Mouse (Mus musculus): ENCODE measurements around the gene Asprv1. TPM values are rescaled to one million over a fixed set of nuclear protein-coding genes. Genes with fewer than 3 reads are reported as not detected.

Gene Asprv1
- total RNA-seq, 1 experiment: 0.71 TPM

DNA sequence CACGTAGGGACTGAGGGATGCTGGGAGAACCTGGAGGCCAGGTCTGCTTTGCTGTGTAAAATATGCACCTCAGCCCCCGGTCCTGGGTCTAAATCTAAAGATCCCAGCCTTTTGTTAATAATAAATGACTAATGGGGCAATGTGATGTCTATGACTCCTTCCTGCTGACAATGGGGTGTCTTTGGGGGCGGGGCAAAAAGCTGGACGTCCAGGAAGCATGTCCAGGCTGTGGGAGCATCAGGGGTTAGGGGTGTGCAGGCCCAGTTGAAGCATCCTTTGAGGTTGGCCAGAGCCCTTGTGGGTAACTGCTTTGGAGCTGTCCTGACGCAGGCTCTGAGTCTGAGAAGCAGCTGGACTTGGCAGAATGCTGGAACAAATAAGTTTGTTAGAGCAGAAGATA is 41.9 kb upstream of the Asprv1 start:
- no peak overlapping the region for H3K27ac ChIP-seq (ENCODE audit: insufficient read depth, low read depth, low read length, poor library complexity, severe bottlenecking)
- TF ChIP-seq ZNF384 (IDR thresholded peaks at IDR 0.05; ENCODE audit: low read depth, low read length) (no peak), MAFK (IDR thresholded peaks at IDR 0.05; ENCODE audit: insufficient read depth, low read depth, low read length) (no peak), ZC3H11A (IDR thresholded peaks at IDR 0.05; ENCODE audit: borderline replicate concordance, low read depth, low read length) (no peak), HCFC1 (IDR thresholded peaks at IDR 0.05; ENCODE audit: borderline replicate concordance, insufficient read depth, low read length) (no peak), CHD2 (IDR thresholded peaks at IDR 0.05; ENCODE audit: low read depth, low read length) (no peak)
- H3K9me3 ChIP-seq (ENCODE audit: control insufficient read depth, insufficient read depth, low read depth, low read length): no peaks in the 10 kb centered on the region
- H3K36me3 ChIP-seq (ENCODE audit: control insufficient read depth, insufficient read depth, low read length, poor library complexity, severe bottlenecking): no peaks in the 10 kb centered on the region
- DNase-seq (ENCODE audit: low read depth, low spot score): no peak
- H3K4me3 ChIP-seq (ENCODE audit: insufficient read depth in 1 of 2, low read depth in 1 of 2, low read length in 2 of 2, poor library complexity in 1 of 2, severe bottlenecking in 1 of 2): no peak overlapping the region
- H3K9ac ChIP-seq (ENCODE audit: insufficient read depth, low read depth, low read length, poor library complexity, severe bottlenecking): no peak overlapping the region
- in situ Hi-C loops (cut with MboI; ENCODE audit: low sequenced_read_pairs in 2 of 2, unreplicated experiment in 2 of 2): no loop called here
- peaks cover 11 to 32% of the 10 kb centered on the region in 2 experiments for H3K4me1 ChIP-seq (ENCODE audit: control insufficient read depth in 2 of 2, insufficient read depth in 2 of 2, low read length in 2 of 2, poor library complexity in 1 of 2)

DNA sequence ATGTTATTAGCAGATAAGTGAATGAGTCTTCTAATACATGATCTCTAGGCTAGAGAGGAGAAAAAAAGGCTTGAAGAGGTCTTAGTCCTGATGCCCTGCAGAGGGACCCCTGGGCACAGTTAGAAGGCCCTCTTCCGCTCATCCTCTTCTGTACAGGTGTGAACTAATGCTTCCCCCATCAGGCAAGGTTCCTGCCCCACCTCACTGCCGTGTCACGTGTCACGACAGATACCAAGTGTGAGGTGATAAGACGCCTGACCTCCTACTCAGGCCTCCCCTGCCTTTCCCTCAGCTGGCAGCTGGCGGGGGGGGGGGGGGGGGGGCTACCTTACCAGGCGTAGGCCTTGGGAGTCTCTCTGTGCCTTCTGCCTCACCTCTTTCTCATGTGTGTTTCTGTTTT is 39.5 kb upstream of the Asprv1 start:
- in situ Hi-C loops (cut with MboI; ENCODE audit: low sequenced_read_pairs in 2 of 2, unreplicated experiment in 2 of 2): no loop called here
- H3K4me1 ChIP-seq (ENCODE audit: control insufficient read depth in 2 of 2, insufficient read depth in 2 of 2, low read length in 2 of 2, poor library complexity in 1 of 2): peaks cover 9 to 22% of the 10 kb centered on the region in 2 experiments
- no peaks in the 10 kb centered on the region for H3K36me3 ChIP-seq (ENCODE audit: control insufficient read depth, insufficient read depth, low read length, poor library complexity, severe bottlenecking)
- H3K4me3 ChIP-seq (ENCODE audit: insufficient read depth in 1 of 2, low read depth in 1 of 2, low read length in 2 of 2, poor library complexity in 1 of 2, severe bottlenecking in 1 of 2): no peak overlapping the region
- TF ChIP-seq ZNF384 (IDR thresholded peaks at IDR 0.05; ENCODE audit: low read depth, low read length) (no peak), ZC3H11A (IDR thresholded peaks at IDR 0.05; ENCODE audit: borderline replicate concordance, low read depth, low read length) (no peak), HCFC1 (IDR thresholded peaks at IDR 0.05; ENCODE audit: borderline replicate concordance, insufficient read depth, low read length) (no peak), MAFK (IDR thresholded peaks at IDR 0.05; ENCODE audit: insufficient read depth, low read depth, low read length) (no peak), CHD2 (IDR thresholded peaks at IDR 0.05; ENCODE audit: low read depth, low read length) (no peak)
- H3K9ac ChIP-seq (ENCODE audit: insufficient read depth, low read depth, low read length, poor library complexity, severe bottlenecking): no peak overlapping the region
- DNase-seq (ENCODE audit: low read depth, low spot score): no peak
- no peak overlapping the region for H3K27ac ChIP-seq (ENCODE audit: insufficient read depth, low read depth, low read length, poor library complexity, severe bottlenecking)
- H3K9me3 ChIP-seq (ENCODE audit: control insufficient read depth, insufficient read depth, low read depth, low read length): no peaks in the 10 kb centered on the region

DNA sequence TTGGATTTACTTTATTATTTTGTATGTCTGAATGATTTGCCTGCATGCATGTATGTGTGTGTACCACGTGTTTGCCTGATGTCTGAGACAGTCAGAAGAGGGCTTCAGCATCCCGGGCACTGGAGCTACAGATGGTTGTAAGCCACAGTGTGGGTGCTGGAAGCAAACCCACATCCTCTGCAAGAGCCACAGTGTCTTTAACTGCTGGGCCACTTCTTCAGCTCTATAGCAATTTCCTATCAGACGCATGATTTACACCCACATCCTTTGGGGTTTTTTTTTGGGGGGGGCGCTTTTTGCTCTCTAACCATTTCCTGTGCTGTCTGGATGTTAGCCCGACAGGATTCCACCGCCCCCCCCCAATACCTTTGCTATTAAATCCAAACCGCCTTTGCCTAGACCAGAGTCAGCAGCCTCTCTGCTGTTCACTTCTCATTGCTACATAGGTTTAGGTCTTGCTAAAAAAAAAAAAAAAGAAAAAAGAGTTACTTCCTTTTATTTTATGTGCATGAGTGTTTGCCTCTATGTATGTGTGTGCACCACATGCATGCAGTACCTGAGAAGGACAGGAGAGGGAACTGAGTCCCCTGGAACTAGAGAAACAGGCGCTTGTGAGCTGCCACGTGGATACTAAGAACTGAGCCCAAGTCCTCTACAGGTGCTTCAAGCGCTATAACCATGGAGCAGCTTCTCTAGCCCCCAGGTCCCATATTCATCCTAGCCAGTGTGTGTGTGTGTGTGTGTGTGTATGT is 34.6 kb upstream of the Asprv1 start:
- no peaks in the 10 kb centered on the region for H3K36me3 ChIP-seq (ENCODE audit: control insufficient read depth, insufficient read depth, low read length, poor library complexity, severe bottlenecking)
- peaks cover 0 to 8% of the 10 kb centered on the region in 2 experiments; a peak in 2 of 4 replicates for H3K4me1 ChIP-seq (ENCODE audit: control insufficient read depth in 2 of 2, insufficient read depth in 2 of 2, low read length in 2 of 2, poor library complexity in 1 of 2)
- no peak overlapping the region for H3K9ac ChIP-seq (ENCODE audit: insufficient read depth, low read depth, low read length, poor library complexity, severe bottlenecking)
- in situ Hi-C loops (cut with MboI; ENCODE audit: low sequenced_read_pairs in 2 of 2, unreplicated experiment in 2 of 2): no loop called here
- H3K27ac ChIP-seq (ENCODE audit: insufficient read depth, low read depth, low read length, poor library complexity, severe bottlenecking): no peak overlapping the region
- no peak for TF ChIP-seq ZNF384 (IDR thresholded peaks at IDR 0.05; ENCODE audit: low read depth, low read length)
- no peak for TF ChIP-seq HCFC1 (IDR thresholded peaks at IDR 0.05; ENCODE audit: borderline replicate concordance, insufficient read depth, low read length)
- no peak for TF ChIP-seq CHD2 (IDR thresholded peaks at IDR 0.05; ENCODE audit: low read depth, low read length)
- no peak for TF ChIP-seq MAFK (IDR thresholded peaks at IDR 0.05; ENCODE audit: insufficient read depth, low read depth, low read length)
- no peak for TF ChIP-seq ZC3H11A (IDR thresholded peaks at IDR 0.05; ENCODE audit: borderline replicate concordance, low read depth, low read length)
- H3K9me3 ChIP-seq (ENCODE audit: control insufficient read depth, insufficient read depth, low read depth, low read length): no peaks in the 10 kb centered on the region
- no peak for DNase-seq (ENCODE audit: low read depth, low spot score)
- no peak overlapping the region for H3K4me3 ChIP-seq (ENCODE audit: insufficient read depth in 1 of 2, low read depth in 1 of 2, low read length in 2 of 2, poor library complexity in 1 of 2, severe bottlenecking in 1 of 2)

DNA sequence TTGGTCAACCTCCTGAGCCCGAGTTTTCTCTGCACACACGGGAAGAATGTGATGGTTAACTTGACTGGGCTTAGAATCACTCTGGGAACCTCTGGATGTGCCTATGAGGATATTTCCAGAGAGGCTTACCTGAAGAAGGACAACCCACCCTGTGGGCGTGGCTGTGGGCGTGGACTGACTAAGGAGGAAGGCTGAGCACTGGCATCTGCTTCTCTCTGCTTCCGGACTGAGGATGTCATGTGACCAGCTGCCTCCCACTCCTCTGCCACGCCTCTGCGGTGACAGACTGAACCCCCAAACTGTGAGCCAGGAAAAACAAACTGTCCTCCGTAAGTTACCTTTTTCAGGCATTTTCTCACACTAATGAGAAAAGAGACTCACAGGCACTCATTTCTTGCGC is 33.3 kb upstream of the Asprv1 start:
- peak overlapping the region; percentile 12; the same call in 1 of the 2 replicates for H3K9ac ChIP-seq (ENCODE audit: insufficient read depth, low read depth, low read length, poor library complexity, severe bottlenecking)
- DNase-seq (ENCODE audit: low read depth, low spot score): peak; percentile 91
- peak overlapping the region; percentile 21 to 67 for H3K4me3 ChIP-seq (ENCODE audit: insufficient read depth in 1 of 2, low read depth in 1 of 2, low read length in 2 of 2, poor library complexity in 1 of 2, severe bottlenecking in 1 of 2)
- H3K4me1 ChIP-seq (ENCODE audit: control insufficient read depth in 2 of 2, insufficient read depth in 2 of 2, low read length in 2 of 2, poor library complexity in 1 of 2): peaks cover 0 to 12% of the 10 kb centered on the region in 2 experiments; a peak in 2 of 4 replicates
- TF ChIP-seq CHD2 (IDR thresholded peaks at IDR 0.05; ENCODE audit: low read depth, low read length) (no peak), MAFK (IDR thresholded peaks at IDR 0.05; ENCODE audit: insufficient read depth, low read depth, low read length) (no peak), HCFC1 (IDR thresholded peaks at IDR 0.05; ENCODE audit: borderline replicate concordance, insufficient read depth, low read length) (no peak)
- H3K27ac ChIP-seq (ENCODE audit: insufficient read depth, low read depth, low read length, poor library complexity, severe bottlenecking): no peak overlapping the region
- no peaks in the 10 kb centered on the region for H3K9me3 ChIP-seq (ENCODE audit: control insufficient read depth, insufficient read depth, low read depth, low read length)
- in situ Hi-C loops (cut with MboI; ENCODE audit: low sequenced_read_pairs in 2 of 2, unreplicated experiment in 2 of 2): no loop called here
- H3K36me3 ChIP-seq (ENCODE audit: control insufficient read depth, insufficient read depth, low read length, poor library complexity, severe bottlenecking): no peaks in the 10 kb centered on the region

All from ES-E14 (cell line).